Mouse (Mus musculus) lung, postnatal 25 days (tissue): Measurements from ENCODE around the gene Ptger3.

ENCODE experiments used
- DNase-seq: peaks from one replicate; pipeline ENCODE4 v3.0.0; 2022; ENCODE audit warnings: low spot score

Ptger3 gene

GRCm38 (mm10) chr3:157582626-157583405, 16.1 kb downstream of the Ptger3 start:
- DNase-seq, result no peak

- no peak for DNase-seq
These were observed 31.2 kb downstream of the Ptger3 start for GRCm38 (mm10) chr3:157597837-157598379.

GRCm38 (mm10) chr3:157604684-157605410, 38.2 kb downstream of the Ptger3 start:
- no peak for DNase-seq

- DNase-seq, result no peak
These were observed 38.7 kb downstream of the Ptger3 start for GRCm38 (mm10) chr3:157605411-157605740.

GRCm38 (mm10) chr3:157613542-157613941, 46.9 kb downstream of the Ptger3 start:
- DNase-seq, result no peak

- no peak for DNase-seq
These were observed 50.3 kb downstream of the Ptger3 start for GRCm38 (mm10) chr3:157616949-157617348.

GRCm38 (mm10) chr3:157627407-157627806, 60.7 kb downstream of the Ptger3 start:
- DNase-seq, result no peak

- DNase-seq, result no peak
These were observed 64.0 kb downstream of the Ptger3 start for GRCm38 (mm10) chr3:157630671-157631070.

- DNase-seq, result no peak
These were observed 64.7 kb downstream of the Ptger3 start for GRCm38 (mm10) chr3:157631383-157631782.

- no peak for DNase-seq
These were observed 67.7 kb downstream of the Ptger3 start for GRCm38 (mm10) chr3:157634431-157634830.

GRCm38 (mm10) chr3:157635713-157636112, 69.0 kb downstream of the Ptger3 start:
- DNase-seq, result no peak

GRCm38 (mm10) chr3:157636887-157637286, 70.2 kb downstream of the Ptger3 start:
- DNase-seq, result no peak

- DNase-seq, result no peak
These were observed 70.6 kb downstream of the Ptger3 start for GRCm38 (mm10) chr3:157637341-157637740.

GRCm38 (mm10) chr3:157641634-157642033, 74.9 kb downstream of the Ptger3 start:
- DNase-seq, result no peak

- DNase-seq, result no peak
These were observed 94.9 kb downstream of the Ptger3 start for GRCm38 (mm10) chr3:157661622-157662021.

GRCm38 (mm10) chr3:157664486-157665041, 97.9 kb downstream of the Ptger3 start:
- no peak for DNase-seq

GRCm38 (mm10) chr3:157665471-157665870, 98.8 kb downstream of the Ptger3 start:
- DNase-seq, result no peak

- DNase-seq, result no peak
These were observed 99.5 kb downstream of the Ptger3 start for GRCm38 (mm10) chr3:157666142-157666541.

- no peak for DNase-seq
These were observed 119.4 kb downstream of the Ptger3 start for GRCm38 (mm10) chr3:157686105-157686504.

GRCm38 (mm10) chr3:157688419-157689162, 121.9 kb downstream of the Ptger3 start:
- DNase-seq, result no peak
